Mouse (Mus musculus): Measurements from ENCODE around the gene Dll3. TPM values are rescaled to one million over a fixed set of nuclear protein-coding genes. Genes with fewer than 3 reads are reported as not detected.

Gene Dll3
- 0.22 TPM in 1 of 2 replicates, not detected in the other for polyA plus RNA-seq (2012; ENCODE audit: insufficient read depth, low replicate concordance)

- Histone ChIP-seq H3K36me3 (replicated peaks; ENCODE audit: low read length) (peaks cover 25% of the 10 kb centered on the region), H3K27me3 (replicated peaks) (peaks cover 55% of the 10 kb centered on the region), H3K9me3 (no peaks in the 10 kb centered on the region), H3K4me1 (peaks cover 29% of the 10 kb centered on the region), H3K4me3 (replicated peaks) (peak within 1 kb of the TSS; percentile 86)
- TF ChIP-seq FLI1 (IDR thresholded peaks at IDR 0.05; ENCODE audit: low read length) (no peak), GATA1 (IDR thresholded peaks at IDR 0.05; ENCODE audit: borderline replicate concordance, low read length) (no peak)
Observed at GRCm38 (mm10) chr7:28301616-28302433, at the start of gene Dll3. Gene Dll3 (minus strand): TSS chr7:28302238.

GRCm38 (mm10) chr7:28351676-28352191 lies 49.7 kb upstream of the Dll3 start:
- Histone ChIP-seq H3K4me3 (replicated peaks) (peak overlapping the region; percentile 99), H3K36me3 (replicated peaks; ENCODE audit: low read length) (peaks cover 37% of the 10 kb centered on the region), H3K4me1 (peaks cover 45% of the 10 kb centered on the region), H3K9me3 (no peaks in the 10 kb centered on the region), H3K27me3 (replicated peaks) (no peaks in the 10 kb centered on the region)
- no peak for TF ChIP-seq GATA1 (IDR thresholded peaks at IDR 0.05; ENCODE audit: borderline replicate concordance, low read length)
- TF ChIP-seq FLI1 (IDR thresholded peaks at IDR 0.05; ENCODE audit: low read length): no peak

- H3K27me3 ChIP-seq (replicated peaks): no peaks in the 10 kb centered on the region
- H3K36me3 ChIP-seq (replicated peaks; ENCODE audit: low read length): peaks cover 36% of the 10 kb centered on the region
- no peaks in the 10 kb centered on the region for H3K9me3 ChIP-seq
- H3K4me3 ChIP-seq (replicated peaks): peak within 1 kb of the TSS; percentile 99
- H3K4me1 ChIP-seq: peaks cover 43% of the 10 kb centered on the region
- TF ChIP-seq GATA1 (IDR thresholded peaks at IDR 0.05; ENCODE audit: borderline replicate concordance, low read length): no peak
- TF ChIP-seq FLI1 (IDR thresholded peaks at IDR 0.05; ENCODE audit: low read length): peak; percentile 56; the same call in 1 of the 2 replicates
Observed at GRCm38 (mm10) chr7:28350155-28350883, 48.3 kb upstream of the Dll3 start, which contains the start of gene Rps16. Gene Rps16 (plus strand): TSS chr7:28350652.

- Histone ChIP-seq H3K4me1 (peaks cover 49% of the 10 kb centered on the region), H3K4me3 (replicated peaks) (no peak overlapping the region), H3K9me3 (no peaks in the 10 kb centered on the region), H3K27me3 (replicated peaks) (no peaks in the 10 kb centered on the region), H3K36me3 (replicated peaks; ENCODE audit: low read length) (peaks cover 21% of the 10 kb centered on the region)
- TF ChIP-seq FLI1 (IDR thresholded peaks at IDR 0.05; ENCODE audit: low read length) (no peak), GATA1 (IDR thresholded peaks at IDR 0.05; ENCODE audit: borderline replicate concordance, low read length) (no peak)
Observed at GRCm38 (mm10) chr7:28348601-28349000, 46.6 kb upstream of the Dll3 start.

GRCm38 (mm10) chr7:28347746-28348145 lies 45.7 kb upstream of the Dll3 start:
- peaks cover 57% of the 10 kb centered on the region for H3K4me1 ChIP-seq
- H3K4me3 ChIP-seq (replicated peaks): no peak overlapping the region
- TF ChIP-seq GATA1 (IDR thresholded peaks at IDR 0.05; ENCODE audit: borderline replicate concordance, low read length) (no peak), FLI1 (IDR thresholded peaks at IDR 0.05; ENCODE audit: low read length) (no peak)
- H3K27me3 ChIP-seq (replicated peaks): no peaks in the 10 kb centered on the region
- peaks cover 12% of the 10 kb centered on the region for H3K36me3 ChIP-seq (replicated peaks; ENCODE audit: low read length)
- H3K9me3 ChIP-seq: no peaks in the 10 kb centered on the region

- Histone ChIP-seq H3K4me3 (replicated peaks) (peak overlapping the region; percentile 38), H3K27me3 (replicated peaks) (no peaks in the 10 kb centered on the region), H3K9me3 (no peaks in the 10 kb centered on the region), H3K4me1 (peaks cover 61% of the 10 kb centered on the region), H3K36me3 (replicated peaks; ENCODE audit: low read length) (no peaks in the 10 kb centered on the region)
- TF ChIP-seq GATA1 (IDR thresholded peaks at IDR 0.05; ENCODE audit: borderline replicate concordance, low read length) (no peak), FLI1 (IDR thresholded peaks at IDR 0.05; ENCODE audit: low read length) (no peak)
Observed at GRCm38 (mm10) chr7:28344637-28345036, 42.6 kb upstream of the Dll3 start.

- Histone ChIP-seq H3K4me1 (peaks cover 61% of the 10 kb centered on the region), H3K4me3 (replicated peaks) (no peak overlapping the region), H3K9me3 (no peaks in the 10 kb centered on the region), H3K36me3 (replicated peaks; ENCODE audit: low read length) (peaks cover 3% of the 10 kb centered on the region), H3K27me3 (replicated peaks) (no peaks in the 10 kb centered on the region)
- no peak for TF ChIP-seq FLI1 (IDR thresholded peaks at IDR 0.05; ENCODE audit: low read length)
- no peak for TF ChIP-seq GATA1 (IDR thresholded peaks at IDR 0.05; ENCODE audit: borderline replicate concordance, low read length)
Observed at GRCm38 (mm10) chr7:28341381-28341780, 39.3 kb upstream of the Dll3 start.

- no peaks in the 10 kb centered on the region for H3K9me3 ChIP-seq
- TF ChIP-seq GATA1 (IDR thresholded peaks at IDR 0.05; ENCODE audit: borderline replicate concordance, low read length) (no peak), FLI1 (IDR thresholded peaks at IDR 0.05; ENCODE audit: low read length) (no peak)
- peaks cover 75% of the 10 kb centered on the region for H3K4me1 ChIP-seq
- H3K27me3 ChIP-seq (replicated peaks): no peaks in the 10 kb centered on the region
- peaks cover 19% of the 10 kb centered on the region for H3K36me3 ChIP-seq (replicated peaks; ENCODE audit: low read length)
- H3K4me3 ChIP-seq (replicated peaks): peak overlapping the region; percentile 99
Observed at GRCm38 (mm10) chr7:28339213-28339917, 37.3 kb upstream of the Dll3 start.
